Mouse (Mus musculus) CH12.LX (cell line): ENCODE measurements at regions not wholly inside any gene's neighbourhood (a gene's known extent, or its start where the extent isn't known, plus 50 kb on each side); places are given as distances from the start of the nearest gene placed in this dataset.

Experiments
- DNase-seq: peaks from one replicate; pipeline ENCODE4 v3.0.0-alpha.2; 2013; ENCODE audit errors: extremely low read depth
- H3K27ac ChIP-seq: 2 replicates; pipeline ENCODE4 v1.5.1; 2012; ENCODE audit warnings: low read depth, mild to moderate bottlenecking, control low read depth, moderate library complexity; ENCODE audit not compliant: insufficient read depth
- H3K27me3 ChIP-seq: replicated peaks from 2 replicates; pipeline ENCODE3; 2012; ENCODE audit warnings: inconsistent platforms
- H3K36me3 ChIP-seq, 2 experiments: replicated peaks in 1 of 2; 2 replicates each; pipeline versions ENCODE3 to v1.6.1; 2012; ENCODE audit warnings: inconsistent platforms in 1 of 2, low read length in 1 of 2, mild to moderate bottlenecking in 1 of 2, mixed read lengths in 1 of 2, moderate library complexity in 1 of 2; ENCODE audit not compliant: control insufficient read depth in 1 of 2, insufficient read depth in 1 of 2
- H3K4me1 ChIP-seq, 2 experiments: 2 replicates each; pipeline ENCODE4 v1.6.1; 2012; ENCODE audit warnings: inconsistent platforms in 1 of 2, moderate library complexity in 1 of 2; ENCODE audit not compliant: insufficient read depth in 2 of 2, control insufficient read depth in 1 of 2
- H3K4me2 ChIP-seq: 2 replicates; pipeline ENCODE4 v1.6.1; 2012; ENCODE audit warnings: low read depth, mild to moderate bottlenecking, control low read depth; ENCODE audit not compliant: poor library complexity, insufficient read depth, severe bottlenecking
- H3K4me3 ChIP-seq, 3 experiments: fragments of 150-350 bp in 1 of 3; sonication (generic) in 1 of 3; replicated peaks in 1 of 3; 2 replicates each; pipeline versions ENCODE3 to v1.5.1; 2011 to 2012; ENCODE audit warnings: low read depth in 2 of 3, low read length in 2 of 3, mild to moderate bottlenecking in 2 of 3, moderate library complexity in 2 of 3, control low read depth in 1 of 3, improper control_type of control experiment in 1 of 3, inconsistent platforms in 1 of 3, mixed read lengths in 1 of 3; ENCODE audit not compliant: poor library complexity in 1 of 3
- H3K79me2 ChIP-seq: replicated peaks from 2 replicates; pipeline ENCODE4 v1.6.1; 2012; ENCODE audit warnings: mild to moderate bottlenecking, moderate library complexity; ENCODE audit not compliant: control insufficient read depth, poor library complexity, insufficient read depth, severe bottlenecking; ENCODE audit errors: extremely low read depth
- H3K9ac ChIP-seq: 2 replicates; pipeline ENCODE4 v1.6.1; 2012; ENCODE audit warnings: low read depth, mild to moderate bottlenecking, control low read depth, moderate library complexity; ENCODE audit not compliant: insufficient read depth
- H3K9me3 ChIP-seq: replicated peaks from 2 replicates; pipeline ENCODE3; 2012; ENCODE audit warnings: low read length, inconsistent platforms, mixed read lengths
- BHLHE40 ChIP-seq: IDR thresholded peaks from 2 replicates; pipeline ENCODE4 v1.6.1; 2011; ENCODE audit warnings: mild to moderate bottlenecking, low read depth, low read length, improper control_type of control experiment
- CHD1 ChIP-seq: IDR thresholded peaks from 2 replicates; pipeline ENCODE4 v1.6.1; 2012; ENCODE audit warnings: low read depth, low read length, improper control_type of control experiment, inconsistent platforms
- CTCF ChIP-seq, 2 experiments: IDR thresholded peaks in 1 of 2; conservative IDR thresholded peaks in 1 of 2; 2 replicates each; pipeline ENCODE4 v1.5.1; 2011 to 2012; ENCODE audit warnings: low read depth in 2 of 2, low read length in 2 of 2, improper control_type of control experiment in 1 of 2, inconsistent platforms in 1 of 2, mild to moderate bottlenecking in 1 of 2, moderate library complexity in 1 of 2
- ELF1 ChIP-seq: IDR thresholded peaks from 2 replicates; pipeline ENCODE4 v1.6.1; 2014; ENCODE audit warnings: low read depth, mild to moderate bottlenecking, inconsistent platforms, low read length, improper control_type of control experiment
- EP300 ChIP-seq: IDR thresholded peaks from 2 replicates; pipeline ENCODE4 v1.6.1; 2011; ENCODE audit warnings: low read length, improper control_type of control experiment
- ETS1 ChIP-seq: conservative IDR thresholded peaks from 2 replicates; pipeline ENCODE4 v1.6.1; 2012; ENCODE audit warnings: low read depth, mild to moderate bottlenecking, inconsistent platforms, low read length, improper control_type of control experiment, moderate library complexity
- MAZ ChIP-seq: IDR thresholded peaks from 2 replicates; pipeline ENCODE4 v1.6.1; 2012; ENCODE audit warnings: low read depth, mild to moderate bottlenecking, inconsistent platforms, low read length, improper control_type of control experiment, moderate library complexity
- MEF2A ChIP-seq: IDR thresholded peaks from 2 replicates; pipeline ENCODE4 v1.6.1; 2014; ENCODE audit warnings: low read depth, mild to moderate bottlenecking, inconsistent platforms, low read length, improper control_type of control experiment, borderline replicate concordance
- PAX5 ChIP-seq: IDR thresholded peaks from 2 replicates; pipeline ENCODE4 v1.6.1; 2012; ENCODE audit warnings: low read length, inconsistent platforms, mixed read lengths
- RCOR1 ChIP-seq: conservative IDR thresholded peaks from 2 replicates; pipeline ENCODE4 v1.6.1; 2012; ENCODE audit warnings: low read depth, mild to moderate bottlenecking, inconsistent platforms, low read length, improper control_type of control experiment
- SMC3 ChIP-seq: IDR thresholded peaks from 2 replicates; pipeline ENCODE4 v1.6.1; 2011; ENCODE audit warnings: low read depth, low read length, improper control_type of control experiment
- TBP ChIP-seq: conservative IDR thresholded peaks from 2 replicates; pipeline ENCODE4 v1.6.1; 2011; ENCODE audit warnings: low read depth, low read length, improper control_type of control experiment
- ZC3H11A ChIP-seq: IDR thresholded peaks from 2 replicates; pipeline ENCODE4 v1.6.1; 2012; ENCODE audit warnings: low read depth, mild to moderate bottlenecking, inconsistent platforms, low read length, improper control_type of control experiment
- ZNF384 ChIP-seq: IDR thresholded peaks from 2 replicates; pipeline ENCODE4 v1.6.1; 2012; ENCODE audit warnings: low read depth, low read length, improper control_type of control experiment, inconsistent platforms
- dilution Hi-C: fragments of 300-500 bp; cut with MboI; formaldehyde crosslinking; loops from 2 replicates; pipeline ENCODE4 v1.14.3; 2020; ENCODE audit warnings: low sequenced_read_pairs; ENCODE audit not compliant: extremely low pct_unique_long_range_greater_than_20kb, extremely low pct_ligation_motif_present
- in situ Hi-C: fragments of 300-500 bp; cut with MboI; formaldehyde crosslinking; loops from 3 replicates; pipeline ENCODE4 v1.14.3; 2019; ENCODE audit warnings: low sequenced_read_pairs, low pct_ligation_motif_present, low pct_unique_long_range_greater_than_20kb, mixed read lengths

DNA sequence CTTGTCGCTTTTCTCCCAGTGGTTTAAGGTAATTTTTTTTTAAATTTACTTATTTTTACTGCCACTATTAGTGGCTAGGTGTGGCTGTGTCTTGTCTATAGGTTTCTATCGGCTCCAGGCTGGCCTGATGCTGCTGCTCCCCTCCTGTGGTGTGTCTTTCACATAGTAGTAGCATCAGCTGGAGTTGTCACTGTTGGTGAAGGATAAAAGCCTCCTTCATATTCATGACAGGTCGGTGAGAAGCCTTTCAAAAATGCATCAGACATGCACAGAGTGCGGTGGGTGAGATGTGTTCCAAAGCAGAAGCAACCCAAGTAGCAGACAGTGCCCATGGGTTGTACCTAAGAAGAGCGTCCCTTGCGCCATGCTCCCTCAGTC lies 112.7 kb downstream of the Plekhb2 start:
- dilution Hi-C loops = no loop called here
- H3K36me3 ChIP-seq = no peaks in the 10 kb centered on the region
- H3K79me2 ChIP-seq = no peaks in the 10 kb centered on the region
- in situ Hi-C loops = no loop called here
- H3K9me3 ChIP-seq = peaks cover 5% of the 10 kb centered on the region
- no peak overlapping the region for H3K4me2 ChIP-seq
- peaks cover 4% of the 10 kb centered on the region for H3K27me3 ChIP-seq
- TF ChIP-seq EP300 (no peak), MEF2A (no peak), ELF1 (no peak), MAZ (no peak), CHD1 (no peak)
- no peak for DNase-seq
- H3K9ac ChIP-seq = no peak overlapping the region
- H3K4me3 ChIP-seq = no peak overlapping the region
- H3K4me1 ChIP-seq = peaks cover 0 to 10% of the 10 kb centered on the region in 2 experiments; a peak in 2 of 4 replicates
- no peak overlapping the region for H3K27ac ChIP-seq

DNA sequence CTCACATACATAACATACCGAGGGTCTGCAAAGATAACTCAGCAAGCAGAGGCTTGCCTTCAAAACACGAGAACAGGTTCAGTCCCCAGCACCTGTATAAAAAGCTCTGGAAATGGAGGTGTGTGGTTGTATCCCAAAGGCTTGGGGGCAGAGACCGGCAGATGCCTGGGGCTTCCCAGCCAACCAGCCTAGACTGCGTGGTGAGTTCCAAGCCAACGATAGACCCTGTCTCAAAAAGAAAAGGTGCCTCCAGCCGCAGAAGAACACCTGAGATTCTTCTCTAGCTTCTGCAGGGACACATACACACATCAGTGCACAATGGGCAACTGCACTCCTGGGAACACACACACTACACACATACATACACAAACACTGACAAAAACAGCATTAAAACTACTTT lies 125.0 kb downstream of the Plekhb2 start:
- Histone ChIP-seq H3K4me1 (no peaks in the 10 kb centered on the region), H3K9me3 (peaks cover 12% of the 10 kb centered on the region), H3K27me3 (peaks cover 33% of the 10 kb centered on the region), H3K4me3 (no peak overlapping the region), H3K9ac (no peak overlapping the region), H3K79me2 (no peaks in the 10 kb centered on the region), H3K27ac (no peak overlapping the region), H3K4me2 (no peak overlapping the region), H3K36me3 (no peaks in the 10 kb centered on the region)
- in situ Hi-C loops (no loop called here), dilution Hi-C loops (no loop called here)
- no peak for DNase-seq
- TF ChIP-seq CTCF (conservative IDR thresholded peaks at IDR 0.05 in 1 of 2, IDR thresholded peaks at IDR 0.05 in 1 of 2; ENCODE audit: low read depth in 2 of 2, low read length in 2 of 2) (no peak), PAX5 (no peak), TBP (no peak)

DNA sequence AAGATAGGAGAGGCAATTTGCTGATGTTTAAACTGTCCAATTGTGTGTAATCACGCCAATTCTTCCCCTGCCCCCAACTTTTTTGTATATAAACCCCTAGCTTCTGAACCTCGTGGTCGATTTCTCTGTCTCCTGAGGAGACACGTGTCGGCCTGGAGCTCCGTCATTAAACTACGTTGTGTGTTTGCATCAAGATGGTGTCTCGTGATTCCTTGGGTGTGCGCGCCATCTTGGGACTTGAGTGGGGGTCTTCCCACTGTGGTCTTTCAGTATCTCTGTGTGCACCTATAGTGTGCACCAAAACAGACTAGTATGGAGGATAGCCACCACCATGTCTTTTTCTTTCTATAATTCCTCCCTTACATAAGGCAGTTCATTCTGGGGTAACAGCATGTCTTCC lies 128.4 kb downstream of the Plekhb2 start:
- dilution Hi-C loops = no loop called here
- Histone ChIP-seq H3K27me3 (peaks cover 36% of the 10 kb centered on the region), H3K4me1 (no peaks in the 10 kb centered on the region), H3K79me2 (no peaks in the 10 kb centered on the region), H3K4me2 (no peak overlapping the region), H3K9ac (no peak overlapping the region), H3K4me3 (no peak overlapping the region), H3K9me3 (peaks cover 14% of the 10 kb centered on the region), H3K27ac (no peak overlapping the region), H3K36me3 (no peaks in the 10 kb centered on the region)
- TF ChIP-seq ETS1 (no peak), RCOR1 (no peak), ZC3H11A (no peak), SMC3 (no peak), MAZ (no peak), BHLHE40 (no peak), ZNF384 (no peak)
- in situ Hi-C loops = no loop called here
- DNase-seq = no peak
